Mouse (Mus musculus) bone marrow, adult 2 months (tissue): ENCODE measurements at regions not wholly inside any gene's neighbourhood (a gene's known extent, or its start where the extent isn't known, plus 50 kb on each side); places are given as distances from the start of the nearest gene placed in this dataset.

ENCODE experiments used
- CTCF ChIP-seq: fragments of 200-500 bp; IDR thresholded peaks from 2 replicates; pipeline ENCODE4 v1.5.1; 2011; ENCODE audit warnings: low read length, control low read depth; ENCODE audit not compliant: control insufficient read depth, insufficient read depth
- POLR2A ChIP-seq: fragments of 200-500 bp; IDR thresholded peaks from 2 replicates; pipeline ENCODE4 v1.6.1; 2011; ENCODE audit warnings: low read depth, mild to moderate bottlenecking, control low read depth, low read length, borderline replicate concordance; ENCODE audit not compliant: control insufficient read depth

- TF ChIP-seq POLR2A: no peak
- TF ChIP-seq CTCF: no peak
These were observed 118.5 kb upstream of the Kcnj15 start for GRCm38 (mm10) chr16:95138809-95139208.
